Mouse (Mus musculus) left cerebral cortex, adult 18-20 months (tissue): ENCODE data around the gene Whrn. TPM values are rescaled to one million over a fixed set of nuclear protein-coding genes. Genes with fewer than 3 reads are reported as not detected.

Experiments
- DNase-seq, 2 experiments: peaks; one replicate each; pipeline ENCODE4 v3.0.0; 2021 to 2022; ENCODE audit warnings: low spot score in 2 of 2, mixed read lengths in 1 of 2
- total RNA-seq, 2 experiments: library from RNA; stranded (reverse); gene quantifications; 2 replicates each; pipeline ENCODE4 v1.2.3; 2021

Whrn gene
- total RNA-seq, 2 experiments from 2014 or later: 38.5 to 42.1 TPM

DNA sequence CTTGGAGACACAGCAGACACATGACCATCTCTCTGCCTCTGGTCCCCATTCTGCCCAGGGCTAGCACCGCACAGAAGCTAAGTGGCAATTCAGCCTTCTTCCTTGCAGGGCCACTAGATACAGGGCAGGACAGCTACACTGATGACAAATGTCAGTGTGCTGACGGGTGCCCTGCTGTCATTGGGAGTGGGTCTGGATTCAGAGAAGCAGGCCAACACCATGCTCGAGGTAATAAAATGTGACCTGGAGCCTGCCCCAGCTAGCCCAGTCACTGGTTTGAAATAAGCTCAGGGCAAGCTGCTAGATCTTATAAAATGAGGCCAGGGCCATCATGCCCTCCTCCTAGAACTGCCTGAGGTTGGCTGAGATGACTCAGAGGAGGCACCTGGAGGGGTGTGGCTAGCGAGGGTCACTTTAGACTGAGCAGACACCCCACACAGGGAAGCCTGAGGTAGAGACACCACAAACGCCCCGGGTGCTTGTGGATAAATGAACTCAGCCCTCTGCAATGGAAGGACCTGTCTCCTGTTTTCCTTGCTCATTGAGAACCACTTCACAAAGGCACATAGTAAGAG, 41.8 kb downstream of the Whrn start:
- no peak for DNase-seq

DNA sequence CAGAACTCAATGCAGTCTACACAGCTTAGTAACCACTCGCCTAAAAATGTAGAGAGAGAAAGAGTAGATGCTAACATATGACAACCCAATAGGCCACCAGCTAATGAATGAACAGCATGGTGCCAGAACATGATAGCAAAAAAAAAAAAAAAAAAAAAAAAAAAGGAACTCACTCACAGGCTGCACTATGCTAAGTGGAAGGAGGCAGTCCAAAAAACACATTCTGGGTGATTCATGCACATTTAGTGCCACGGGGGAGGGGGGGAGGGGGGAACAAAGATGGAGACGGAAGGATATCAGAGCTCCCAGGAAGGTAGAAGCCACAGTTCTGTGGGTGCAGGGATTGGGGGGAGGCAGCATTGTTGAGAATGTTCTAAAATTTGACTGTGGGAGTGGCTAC, 43.2 kb downstream of the Whrn start:
- DNase-seq: no peak

DNA sequence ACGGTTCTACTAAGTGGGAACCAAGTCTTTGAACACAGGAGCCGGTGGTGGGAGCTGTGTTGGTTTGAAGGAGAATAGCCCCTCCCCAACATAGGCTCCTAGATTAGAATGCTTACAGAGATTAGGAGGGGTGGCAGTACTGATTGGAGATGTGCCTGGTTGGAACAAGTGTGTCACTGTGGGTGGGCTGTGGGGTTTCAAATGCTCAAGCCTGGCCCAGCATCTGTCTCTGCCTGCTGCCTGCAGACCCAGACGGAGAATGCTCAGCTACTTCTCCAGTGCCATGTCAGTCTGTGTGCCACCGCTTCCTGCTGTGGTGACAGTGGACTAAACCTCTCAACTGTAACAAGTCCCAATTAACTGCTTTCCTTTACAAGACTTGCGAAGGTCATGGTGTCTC, 45.2 kb downstream of the Whrn start:
- no peak for DNase-seq

DNA sequence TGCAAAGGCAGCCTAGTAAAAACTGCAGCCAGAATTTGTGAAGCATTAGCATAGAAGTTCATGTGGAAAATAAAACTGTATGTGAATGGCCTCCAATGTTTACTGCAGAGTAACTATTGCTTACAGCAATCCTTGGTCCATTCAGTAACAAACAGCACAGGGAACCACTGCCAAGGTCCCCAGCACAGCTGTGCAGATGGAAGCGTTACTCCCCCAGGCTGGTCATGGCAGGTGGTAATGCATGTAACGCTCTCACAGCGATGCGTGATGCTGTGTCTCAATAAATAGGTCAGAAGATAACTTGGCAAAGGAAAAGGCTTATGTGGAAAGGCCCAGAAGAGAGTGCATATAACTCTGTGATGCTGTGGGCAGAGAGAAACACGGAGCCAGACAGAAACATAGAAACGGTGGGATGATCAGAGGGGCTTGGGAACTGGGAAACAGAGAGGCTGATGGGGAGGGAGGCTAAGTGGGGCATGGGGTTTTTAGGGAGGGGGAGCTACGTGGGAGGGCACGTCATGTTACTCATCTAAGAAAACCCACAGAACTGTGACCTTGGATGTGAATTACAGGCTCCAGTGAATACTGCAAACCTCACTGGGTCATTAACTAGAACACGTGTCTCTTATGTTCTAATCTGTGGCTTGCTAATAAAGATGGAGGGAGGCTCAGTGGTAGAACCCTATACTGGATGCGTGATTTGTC, 51.3 kb downstream of the Whrn start:
- no peak for DNase-seq

DNA sequence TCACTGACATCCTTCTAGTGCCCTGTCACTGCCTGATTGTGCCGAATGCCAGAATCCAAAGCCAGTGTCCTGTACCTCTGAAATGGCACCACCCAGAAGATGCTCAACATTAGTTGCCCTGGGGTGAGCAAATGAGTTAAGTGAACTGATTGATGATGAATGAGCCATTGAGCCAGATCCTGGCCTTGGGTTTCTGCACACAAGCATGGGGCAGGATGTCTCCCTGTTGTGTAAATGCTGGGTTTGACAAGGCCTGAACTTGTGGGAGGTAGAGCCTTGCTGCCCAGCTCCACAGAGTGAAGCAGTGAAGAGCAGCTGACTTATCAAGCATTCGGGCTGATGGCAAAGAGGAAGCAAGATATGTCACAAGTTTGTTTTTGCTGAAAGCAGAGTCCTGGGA, 52.7 kb downstream of the Whrn start:
- DNase-seq: no peak

DNA sequence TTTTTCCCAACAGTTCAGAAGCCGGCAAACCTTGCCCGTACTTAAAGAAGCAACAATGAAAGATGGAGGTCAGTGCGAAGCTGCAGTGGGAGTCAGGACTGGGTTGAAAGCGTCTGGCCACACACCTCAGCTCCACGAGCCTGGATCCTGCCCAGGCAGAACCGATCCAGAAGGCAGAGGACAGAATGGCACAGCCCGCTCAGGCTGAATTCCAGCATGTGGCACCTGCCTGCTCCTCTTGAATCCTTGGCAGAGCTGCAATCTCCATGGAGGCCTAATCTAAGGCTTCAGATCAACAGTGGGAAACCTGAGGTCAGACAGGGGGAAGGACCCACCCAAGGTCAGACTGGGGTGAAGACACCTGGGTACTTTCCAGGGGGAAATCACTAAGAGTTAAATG, 54.2 kb downstream of the Whrn start:
- no peak for DNase-seq

DNA sequence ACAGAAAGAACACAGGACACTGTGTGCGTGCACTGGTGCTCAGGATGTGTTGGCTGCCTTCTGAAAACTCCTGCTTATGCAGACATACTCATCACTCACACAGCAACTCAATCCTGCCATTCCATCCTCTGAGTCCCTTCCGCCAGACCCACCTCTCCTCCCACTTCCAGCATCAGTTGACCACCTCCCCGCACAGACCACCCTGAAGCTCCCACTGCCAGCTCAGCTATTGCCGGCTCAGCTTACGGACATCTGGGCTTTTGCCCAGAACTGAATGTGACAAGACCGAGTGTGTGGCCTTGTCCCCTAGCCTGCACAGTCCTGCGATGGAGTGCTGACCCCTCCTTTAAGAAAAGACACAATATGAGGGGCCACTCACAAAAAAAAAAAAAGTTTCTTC, 55.5 kb downstream of the Whrn start:
- no peak for DNase-seq

DNA sequence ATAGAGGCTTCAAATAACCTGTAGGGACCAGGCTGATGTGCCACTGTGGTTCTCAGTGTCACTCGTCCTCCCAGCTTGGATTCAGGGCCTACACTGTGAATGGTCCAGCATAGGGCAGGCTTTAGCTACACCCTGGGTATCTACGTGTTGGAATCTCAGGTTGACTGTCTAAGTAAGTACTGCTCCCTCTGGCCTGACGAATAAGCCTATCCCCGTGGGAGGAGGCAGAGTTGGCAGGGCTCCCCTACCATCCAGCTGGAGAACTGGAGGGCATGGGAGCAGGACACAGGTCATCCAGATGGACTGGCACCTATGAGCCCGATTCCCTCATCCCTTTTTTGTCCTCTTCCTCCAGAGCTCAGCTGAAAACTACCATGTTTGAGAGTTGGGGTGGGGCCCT, 57.8 kb downstream of the Whrn start:
- DNase-seq: no peak

DNA sequence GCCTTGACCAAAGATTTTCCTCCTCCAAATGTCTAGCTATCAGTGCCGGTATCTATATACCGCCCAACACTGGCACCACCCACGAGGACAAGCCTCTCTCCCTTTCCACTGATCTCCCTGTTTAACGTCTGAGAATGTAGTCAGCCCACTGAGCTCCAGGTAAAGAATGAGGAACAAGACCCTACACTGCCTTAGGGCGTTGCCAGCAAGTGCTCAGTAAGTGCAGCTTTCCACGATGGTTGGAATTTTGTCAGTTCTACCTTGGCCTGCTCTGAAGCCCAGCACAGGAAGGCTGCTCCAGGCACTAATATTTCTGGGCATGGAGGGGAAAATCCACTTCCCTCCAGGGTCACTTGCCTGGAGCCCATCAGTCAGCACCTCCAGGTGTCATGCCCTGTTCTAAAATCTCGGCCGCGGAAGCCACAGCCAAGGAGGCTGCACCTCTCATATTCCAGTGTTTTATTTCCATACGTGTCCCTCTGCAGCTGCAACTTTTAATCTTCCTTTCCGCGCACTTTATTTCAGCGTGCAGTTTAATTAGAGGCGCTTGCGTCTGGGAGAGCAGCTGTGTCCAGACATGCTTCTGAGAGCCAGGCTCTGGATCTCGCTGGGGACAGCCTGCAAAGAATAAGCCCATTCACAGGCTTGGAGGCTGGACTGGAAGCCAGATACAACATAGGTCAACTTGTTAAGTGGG, 58.5 kb downstream of the Whrn start:
- DNase-seq: no peak

DNA sequence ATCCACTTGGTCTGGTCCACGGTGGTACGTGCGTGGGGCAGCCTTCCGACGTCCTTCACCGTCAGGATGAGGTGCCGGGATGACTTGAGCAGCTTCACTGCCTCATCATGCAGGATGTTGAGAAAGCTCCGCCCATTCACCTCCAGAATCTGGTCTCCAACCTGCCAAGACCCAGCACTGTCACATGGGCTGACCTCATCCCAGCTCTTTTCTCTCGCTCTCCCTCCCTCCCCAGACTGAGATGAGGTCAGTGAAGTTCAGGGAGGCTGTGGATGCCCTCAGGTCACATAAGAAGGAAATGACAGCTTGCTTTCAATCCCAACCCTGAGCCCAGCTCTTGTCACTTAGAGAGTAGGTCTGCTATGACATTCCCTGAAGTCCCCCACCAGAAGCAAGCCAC, 60.4 kb downstream of the Whrn start:
- DNase-seq: no peak

DNA sequence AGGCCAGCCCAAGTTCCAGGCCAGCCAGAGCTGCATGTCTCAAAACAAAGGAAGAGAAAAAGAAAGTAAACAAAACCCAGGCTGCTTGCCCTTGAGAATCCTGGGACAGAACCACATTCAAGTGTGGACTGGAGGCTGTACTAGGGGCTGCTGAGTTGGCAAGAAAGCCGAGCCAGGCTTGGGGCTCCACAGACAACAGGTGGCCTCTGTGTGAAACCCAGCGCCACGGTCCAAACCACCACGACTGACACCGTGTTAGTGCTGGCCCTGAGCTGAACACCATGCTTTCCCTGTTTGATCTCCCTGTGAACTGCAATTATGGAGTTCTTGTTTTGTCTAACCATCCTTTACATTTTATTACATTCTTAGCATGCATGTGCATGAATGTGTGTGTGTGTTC, 64.7 kb downstream of the Whrn start:
- no peak for DNase-seq

DNA sequence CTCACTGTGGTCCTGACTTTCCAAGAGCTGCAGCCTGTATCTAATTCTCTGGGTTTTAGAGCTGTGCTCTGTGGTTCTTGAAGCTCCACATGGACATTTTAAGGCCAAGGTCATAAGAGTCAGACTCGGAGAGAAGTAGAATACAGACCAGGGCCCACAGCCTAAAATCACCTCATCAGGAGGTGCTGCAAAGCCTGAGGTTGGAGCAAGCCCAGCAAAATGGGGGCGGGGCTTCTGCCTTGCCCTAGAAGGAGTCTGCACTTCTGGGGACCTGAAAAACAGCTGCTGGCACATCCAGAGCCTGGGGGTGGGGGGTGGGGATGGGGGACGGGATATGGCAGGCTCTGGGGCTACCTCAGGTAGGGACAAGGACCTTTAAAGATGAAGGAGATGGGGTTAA, 65.4 kb downstream of the Whrn start:
- no peak for DNase-seq

DNA sequence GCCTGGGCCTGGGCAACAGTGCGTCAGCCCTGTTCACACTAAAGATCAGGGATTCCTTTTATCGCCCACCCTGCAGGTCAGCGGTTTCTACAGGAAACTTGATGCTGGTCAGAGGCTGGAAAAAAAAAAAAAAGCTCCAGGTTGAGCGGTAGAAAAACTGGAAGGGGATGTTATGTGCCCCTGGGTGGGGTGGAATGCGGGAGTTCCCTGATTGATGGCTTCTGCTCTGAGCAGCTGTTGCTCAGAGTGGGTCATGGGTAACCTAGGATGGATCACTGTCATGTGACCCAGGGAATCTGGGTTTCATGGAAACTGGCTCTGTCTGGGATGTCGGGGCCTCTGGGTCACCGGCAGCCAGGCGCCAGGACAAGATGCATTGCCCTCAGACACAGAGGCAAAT, 69.5 kb downstream of the Whrn start:
- no peak for DNase-seq

DNA sequence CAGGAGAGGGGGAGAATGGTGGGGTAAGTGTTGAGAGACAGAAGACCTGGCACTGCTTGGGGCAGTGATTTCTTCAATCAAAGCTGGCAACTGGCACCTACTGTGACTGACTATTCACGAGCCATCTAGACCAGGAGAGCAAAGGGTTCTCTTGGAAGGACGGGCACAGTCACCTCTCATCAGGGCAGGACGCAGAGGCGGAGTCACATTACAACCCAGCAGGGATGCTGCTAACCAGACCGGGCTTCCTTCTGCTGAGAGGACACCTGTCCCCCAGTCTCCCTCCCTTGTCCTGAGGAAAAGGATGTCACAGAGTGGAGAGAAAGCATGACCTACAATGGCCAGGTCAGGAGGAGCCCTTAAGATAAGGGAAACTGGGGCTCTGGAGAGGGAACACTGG, 72.0 kb downstream of the Whrn start:
- no peak for DNase-seq

DNA sequence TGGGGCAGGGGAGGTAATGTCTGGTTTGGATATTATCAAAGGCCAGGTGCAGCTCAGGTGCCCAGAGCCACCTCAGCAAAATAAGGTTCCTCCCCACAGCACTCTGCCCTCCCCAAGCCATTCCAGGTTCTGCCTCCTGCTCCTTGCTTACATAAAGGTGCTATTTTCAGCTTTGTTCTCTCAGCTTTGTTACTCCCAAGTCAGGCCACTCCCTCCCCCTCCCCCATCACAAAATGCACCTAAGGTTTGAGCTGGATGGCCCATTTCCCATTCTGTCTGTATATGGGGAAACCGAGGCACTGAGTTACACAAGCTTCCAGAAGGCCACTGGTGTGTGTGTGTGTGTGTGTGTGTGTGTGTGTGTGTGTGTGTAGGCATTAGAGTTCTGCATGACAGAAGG, 72.6 kb downstream of the Whrn start:
- DNase-seq: no peak

DNA sequence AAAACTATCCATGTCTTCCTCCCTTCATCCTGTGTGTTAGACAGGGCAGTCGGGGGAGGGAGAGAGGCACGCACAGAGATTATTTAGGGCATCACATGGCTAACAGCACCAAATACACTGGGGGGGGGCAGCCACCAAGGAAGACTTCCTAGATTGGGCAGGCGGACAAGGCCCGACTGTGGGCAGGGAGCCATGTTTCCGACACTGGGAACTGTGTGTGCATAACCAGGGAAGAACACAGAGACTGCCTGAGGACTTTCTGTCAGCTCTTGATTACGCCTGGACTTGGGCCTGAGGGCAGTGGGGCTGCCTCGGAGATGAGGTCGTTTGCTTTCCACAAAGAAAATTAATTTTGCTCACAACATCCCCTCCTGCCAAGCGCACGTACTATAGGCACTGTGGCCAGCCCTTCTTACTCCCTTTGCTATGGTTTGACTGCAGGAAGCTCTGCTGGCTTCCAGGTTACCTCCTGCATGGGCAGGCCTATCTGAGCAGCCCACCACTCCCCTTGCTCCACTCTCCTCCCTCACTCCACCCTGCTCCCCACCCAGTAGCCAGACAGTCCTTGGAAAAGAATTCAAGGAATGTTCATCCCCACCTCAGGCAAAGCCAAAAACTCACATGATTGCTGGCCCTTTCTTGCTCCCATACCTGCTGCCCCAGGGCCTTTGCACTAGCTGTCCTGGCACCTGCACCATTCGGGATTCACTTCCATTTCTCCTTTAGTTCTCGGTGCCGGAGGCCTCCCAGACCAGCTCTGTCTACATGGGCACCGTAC, 75.5 kb downstream of the Whrn start:
- no peak for DNase-seq

DNA sequence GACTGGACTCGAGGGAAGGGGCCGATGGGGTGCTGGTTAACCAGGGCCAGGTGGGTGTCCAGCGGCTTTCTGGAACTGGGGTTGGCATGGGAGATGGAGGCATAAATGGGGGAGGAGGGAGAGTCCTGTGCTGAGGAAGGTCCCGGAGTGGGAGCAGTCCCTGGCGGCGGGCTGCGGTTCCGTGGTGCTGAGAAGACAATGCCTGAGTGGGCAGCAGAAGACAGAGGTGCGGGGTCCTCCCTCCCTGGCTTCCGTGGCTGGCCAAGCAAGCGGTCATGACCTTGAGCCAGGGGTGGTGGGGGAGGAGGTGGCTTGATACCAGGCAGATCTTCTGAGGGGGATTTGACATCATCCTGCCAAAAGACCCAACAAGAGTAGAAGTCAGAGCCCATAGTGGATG, 77.5 kb downstream of the Whrn start:
- no peak for DNase-seq

DNA sequence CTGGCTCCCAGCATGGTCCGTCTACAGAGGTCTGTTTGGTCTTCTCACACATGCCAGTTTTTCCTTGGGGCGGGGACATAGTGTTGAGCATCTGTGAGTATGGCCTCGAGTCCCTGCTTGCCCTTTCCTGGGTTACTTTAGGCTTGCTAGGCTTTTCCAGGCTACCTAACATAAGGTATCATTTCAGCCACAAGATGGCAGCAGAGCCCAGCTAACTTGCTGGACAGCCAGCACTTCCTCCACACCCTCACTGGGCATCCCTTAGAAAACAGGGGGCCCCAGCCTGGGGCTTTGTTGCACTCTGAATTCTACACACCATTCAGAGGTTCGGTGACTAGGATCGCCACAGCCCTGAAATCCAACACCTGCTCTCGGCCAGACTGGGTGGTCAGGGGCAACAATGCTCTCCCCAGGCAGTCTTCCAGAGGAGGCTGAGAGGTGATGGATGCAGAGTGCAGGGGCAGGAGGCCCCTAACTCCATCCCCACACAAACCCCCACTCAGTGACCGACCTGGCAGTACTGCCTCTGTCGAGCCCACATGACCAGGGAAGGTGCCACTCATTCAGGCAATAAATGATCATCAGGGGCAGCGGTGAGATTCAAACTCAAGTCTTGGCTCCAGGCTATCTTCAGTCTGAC, 78.4 kb downstream of the Whrn start:
- DNase-seq: peak; percentile 77 to 92

DNA sequence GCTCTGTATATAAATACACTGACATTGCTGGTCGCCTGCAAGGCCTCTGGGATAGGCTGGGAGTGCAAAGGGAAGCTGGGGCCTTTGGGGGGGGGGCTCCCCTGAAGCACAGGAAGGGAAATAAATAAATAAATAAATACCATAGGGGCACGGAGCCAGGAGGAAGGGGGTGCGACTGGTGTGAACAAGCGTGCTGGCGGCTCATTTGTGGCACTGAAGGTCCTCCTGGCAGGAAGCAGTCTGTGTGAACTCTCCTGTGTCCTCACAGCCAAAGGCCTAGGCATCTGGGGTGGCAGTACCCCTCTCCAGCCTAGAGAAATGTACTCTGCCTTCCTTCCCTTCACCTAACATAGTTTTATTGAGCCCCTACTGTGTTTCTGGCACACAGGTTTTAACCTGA, 80.8 kb downstream of the Whrn start:
- DNase-seq: no peak

DNA sequence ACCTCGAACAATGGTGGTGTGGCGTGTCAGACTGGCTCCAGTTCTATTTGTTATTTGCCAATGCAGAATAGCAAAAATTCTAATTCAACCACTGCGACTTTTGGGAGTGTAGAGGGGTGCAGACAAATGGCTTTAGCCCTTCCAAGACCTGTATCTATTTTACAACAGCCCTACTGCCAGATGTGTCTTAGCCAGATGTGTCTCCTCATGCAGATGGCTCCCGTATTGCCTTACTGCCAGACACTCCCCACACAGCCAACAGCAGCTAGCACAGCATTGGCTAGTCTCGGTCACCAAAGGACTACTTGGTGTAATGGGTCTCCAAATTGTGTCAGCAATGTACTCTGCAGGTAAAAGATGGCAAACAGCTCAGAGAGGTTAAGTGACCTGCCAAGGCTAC, 84.6 kb downstream of the Whrn start:
- no peak for DNase-seq

DNA sequence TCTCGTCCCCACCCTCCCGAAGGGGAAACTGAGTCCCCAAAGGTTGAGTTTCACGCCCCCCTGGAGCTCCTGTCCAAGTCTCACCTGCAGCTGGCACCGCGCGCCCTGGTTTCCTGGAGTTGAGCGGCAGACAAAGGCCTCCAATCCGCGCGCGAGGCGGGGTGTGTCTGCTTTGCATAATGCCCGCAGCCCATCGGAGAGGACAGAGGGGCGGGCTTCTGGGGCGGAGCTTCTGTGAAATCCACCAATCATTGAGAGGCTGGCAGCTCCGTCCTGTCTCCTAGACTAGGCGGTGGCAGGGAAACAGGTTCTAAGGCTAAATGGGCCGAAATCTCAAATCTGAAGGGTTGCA, 85.2 kb downstream of the Whrn start:
- peak; percentile 83 to 91 for DNase-seq
